Mouse (Mus musculus) CH12.LX (cell line): ENCODE measurements around the gene Mcm9.

Experiments used
- EP300 ChIP-seq: IDR thresholded peaks from 2 replicates; pipeline ENCODE4 v1.6.1; 2011; ENCODE audit warnings: low read length, improper control_type of control experiment
- JUN ChIP-seq: IDR thresholded peaks from 2 replicates; pipeline ENCODE4 v1.6.1; 2011; ENCODE audit warnings: low read depth, mild to moderate bottlenecking, low read length, improper control_type of control experiment, moderate library complexity; ENCODE audit not compliant: insufficient read depth
- POLR2A ChIP-seq: IDR thresholded peaks from 2 replicates; pipeline ENCODE4 v1.6.1; 2011; ENCODE audit warnings: low read depth, mild to moderate bottlenecking, improper control_type of control experiment, low read length
- UBTF ChIP-seq: IDR thresholded peaks from 2 replicates; pipeline ENCODE4 v1.6.1; 2012; ENCODE audit warnings: low read depth, mild to moderate bottlenecking, inconsistent platforms, low read length, improper control_type of control experiment, moderate library complexity

GRCm38 (mm10) chr10:53537596-53537995, 92.6 kb downstream of the Mcm9 start:
- TF ChIP-seq UBTF (no peak), JUN (no peak), POLR2A (no peak), EP300 (no peak)
